Comparison of ENCODE assay signal across 8 mouse cellular contexts in genomic region chr6:30636186-30636842, GRCm38 (mm10). TPM values are rescaled to one million over a fixed set of nuclear protein-coding genes. Genes with fewer than 3 reads are reported as not detected.
A peak's percentile ranks its signal among the peaks of the same experiment; 100 is the strongest.
DNase-seq lines count a peak whose midpoint lies in the region; ATAC-seq and TF ChIP-seq lines count a peak whose summit lies in the region.
"Had no signal": no experiment of that assay in that cellular context is flagged by ENCODE, and none has a peak within 500 bp of the region (broad histone marks: within the 10 kb centered on the region; RNA-seq: fewer than 3 reads in every experiment).

No protein-coding gene starts in this region.

- peak; percentile 9 for DNase-seq in kidney, adult 2 months
- DNase-seq in kidney, adult 11 months, result no peak
- peak; percentile 87 for DNase-seq in embryo, embryonic 10 days (ENCODE audit: low spot score)
- DNase-seq in liver, postnatal 0 days, result no peak
- DNase-seq in cerebellum, adult 2 months, result no peak
- no peak for DNase-seq in natural killer cell, adult 2 months (ENCODE audit: low spot score in 2 of 2)

- H3K36me3 ChIP-seq in kidney, adult 2 months (ENCODE audit: control insufficient read depth, insufficient read depth, low read length), result no peaks in the 10 kb centered on the region
- no peaks in the 10 kb centered on the region for H3K36me3 ChIP-seq in liver, postnatal 0 days (replicated peaks; ENCODE audit: insufficient read depth, low read length)

- TF ChIP-seq CTCF in kidney, adult 2 months (conservative IDR thresholded peaks at IDR 0.05; ENCODE audit: insufficient read depth, insufficient read length, low read depth, low read length), result no peak
- TF ChIP-seq CTCF in embryonic fibroblast, embryonic 13.5 days (IDR thresholded peaks at IDR 0.05; ENCODE audit: borderline replicate concordance, insufficient read depth, low read length), result no peak
- TF ChIP-seq CTCF in liver, postnatal 0 days (IDR thresholded peaks at IDR 0.05; ENCODE audit: low read depth), result no peak
- TF ChIP-seq CTCF in cerebellum, adult 2 months (IDR thresholded peaks at IDR 0.05; ENCODE audit: borderline replicate concordance, insufficient read depth, low read depth, low read length), result no peak

- no peaks in the 10 kb centered on the region for H3K4me1 ChIP-seq in kidney, adult 2 months (ENCODE audit: control insufficient read depth, insufficient read depth, low read length)
- peaks cover 7% of the 10 kb centered on the region; the same call in 1 of the 2 replicates for H3K4me1 ChIP-seq in embryonic fibroblast, embryonic 13.5 days (ENCODE audit: control insufficient read depth, insufficient read depth, low read length)
- H3K4me1 ChIP-seq in liver, postnatal 0 days (ENCODE audit: insufficient read depth), result no peaks in the 10 kb centered on the region; the same call in 1 of the 2 replicates
- no peaks in the 10 kb centered on the region for H3K4me1 ChIP-seq in cerebellum, adult 2 months (ENCODE audit: control insufficient read depth, insufficient read depth, low read length)

- 53% methylated on average over 4 of the region's 4 CpGs for WGBS in kidney, adult 2 months
- 61% methylated on average over 4 of the region's 4 CpGs for WGBS in liver, postnatal 0 days (ENCODE audit: insufficient replicate concordance)
- WGBS in cerebellum, adult 2 months, result 52% methylated on average over 4 of the region's 4 CpGs

- TF ChIP-seq EP300 in liver, postnatal 0 days (IDR thresholded peaks at IDR 0.05; ENCODE audit: low read depth), result no peak

- H3K27me3 ChIP-seq in kidney, adult 2 months (replicated peaks; ENCODE audit: control insufficient read depth, insufficient read depth, low read length), result no peaks in the 10 kb centered on the region
- H3K27me3 ChIP-seq in liver, postnatal 0 days (ENCODE audit: insufficient read depth, low read length), result no peaks in the 10 kb centered on the region
- no peaks in the 10 kb centered on the region for H3K27me3 ChIP-seq in cerebellum, adult 2 months (ENCODE audit: control insufficient read depth, insufficient read depth, low read length)

- H3K4me3 ChIP-seq in kidney, adult 2 months (ENCODE audit: insufficient read depth, low read depth, low read length), result no peak overlapping the region
- H3K4me3 ChIP-seq in embryonic fibroblast, embryonic 13.5 days (ENCODE audit: insufficient read depth, low read length), result no peak overlapping the region
- H3K4me3 ChIP-seq in liver, postnatal 0 days (ENCODE audit: low read depth, low read length), result no peak overlapping the region
- no peak overlapping the region for H3K4me3 ChIP-seq in cerebellum, adult 2 months (replicated peaks; ENCODE audit: insufficient read depth, low read depth, low read length)

- H3K9ac ChIP-seq in liver, postnatal 0 days (replicated peaks), result no peak overlapping the region

- no peak for ATAC-seq in liver, postnatal 0 days

- H3K27ac ChIP-seq in kidney, adult 2 months (ENCODE audit: insufficient read depth, low read depth, low read length), result no peak overlapping the region
- peak overlapping the region; percentile 88 for H3K27ac ChIP-seq in embryonic fibroblast, embryonic 13.5 days (ENCODE audit: insufficient read depth, low read length)
- H3K27ac ChIP-seq in liver, postnatal 0 days (ENCODE audit: low read depth), result 0 out of 2 replicates have a peak overlapping the region, but pooled peaks have one; percentile 22
- no peak overlapping the region for H3K27ac ChIP-seq in cerebellum, adult 2 months (ENCODE audit: insufficient read depth, low read length)

- H3K4me2 ChIP-seq in liver, postnatal 0 days (ENCODE audit: low read depth, low read length), result no peak overlapping the region

- no peak for TF ChIP-seq POLR2A in kidney, adult 2 months (IDR thresholded peaks at IDR 0.05; ENCODE audit: low read depth, low read length)
- no peak for TF ChIP-seq POLR2A in embryonic fibroblast, embryonic 13.5 days (IDR thresholded peaks at IDR 0.05; ENCODE audit: low read depth, low read length)
- no peak for TF ChIP-seq POLR2A in cerebellum, adult 2 months (IDR thresholded peaks at IDR 0.05; ENCODE audit: borderline replicate concordance, insufficient read depth, low read length)

- H3K9me3 ChIP-seq in liver, postnatal 0 days (ENCODE audit: low read length), result no peaks in the 10 kb centered on the region

RNA-seq across cellular contexts. Expression of gene Cpa1, which starts 2.7 kb away (rescaled TPM):
- 0.11 TPM in 1 of 2 replicates, not detected in the other for polyA plus RNA-seq in kidney, adult 2 months (2012; rRNA removed)
- not detected in 2 replicates for polyA plus RNA-seq in embryonic fibroblast, embryonic 13.5 days (2011; ENCODE audit: insufficient read length, low read depth, missing spikeins)
- polyA plus RNA-seq in liver, postnatal 0 days (2015; fragmentation: Nextera tagmentation; extraction: Ambion mirVana), result 0.15 and 2.7 TPM in 2 replicates
- polyA plus RNA-seq in cerebellum, adult 2 months (2012; rRNA removed), result not detected in 2 replicates

RNA-seq across cellular contexts. Expression of gene Cpa5, which starts 25.5 kb away (rescaled TPM):
- not detected in 2 replicates for polyA plus RNA-seq in kidney, adult 2 months (2012; rRNA removed)
- not detected in 2 replicates for polyA plus RNA-seq in embryonic fibroblast, embryonic 13.5 days (2011; ENCODE audit: insufficient read length, low read depth, missing spikeins)
- polyA plus RNA-seq in liver, postnatal 0 days (2015; fragmentation: Nextera tagmentation; extraction: Ambion mirVana), result not detected in 2 replicates
- polyA plus RNA-seq in cerebellum, adult 2 months (2012; rRNA removed), result 0.05 TPM in 1 of 2 replicates, not detected in the other
- polyA plus RNA-seq: large intestine, adult 2 months had no signal

RNA-seq across cellular contexts. Expression of gene Cep41, which starts 57.2 kb away (rescaled TPM):
- polyA plus RNA-seq in kidney, adult 2 months (2012; rRNA removed), result 2.6 and 2.9 TPM in 2 replicates
- polyA plus RNA-seq in embryonic fibroblast, embryonic 13.5 days (2011; ENCODE audit: insufficient read length, low read depth, missing spikeins), result 8.7 and 14.9 TPM in 2 replicates
- 2.8 TPM in 2 replicates for polyA plus RNA-seq in liver, postnatal 0 days (2015; fragmentation: Nextera tagmentation; extraction: Ambion mirVana)
- polyA plus RNA-seq in cerebellum, adult 2 months (2012; rRNA removed), result 4.0 and 4.1 TPM in 2 replicates

Comparison
In these comparisons a context has a peak if more than half of its experiments do, and no peak if none do; other contexts are left out.
1. DNase-seq: peak in kidney, adult 2 months (single experiment) and embryo, embryonic 10 days (single experiment); none in kidney, adult 11 months (single experiment), liver, postnatal 0 days (single experiment), cerebellum, adult 2 months (0 of 2) and natural killer cell, adult 2 months (0 of 2).
2. H3K27ac ChIP-seq: peak in embryonic fibroblast, embryonic 13.5 days (single experiment) and liver, postnatal 0 days (single experiment); none in kidney, adult 2 months (single experiment) and cerebellum, adult 2 months (single experiment).